Mouse (Mus musculus) heart, adult 10 weeks (tissue): ENCODE measurements around the gene Olfr821. TPM values are rescaled to one million over a fixed set of nuclear protein-coding genes. Genes with fewer than 3 reads are reported as not detected.

Experiments used
- polyA plus RNA-seq: library from polyadenylated mRNA; stranded (reverse); fragments of 350-450 nt; fragmentation: Illumina TruSeq; extraction: RNeasy Lipid Tissue Mini Kit (QIAGEN cat#74804); gene quantifications from one replicate; pipeline ENCODE4 v1.2.3, GENCODE M21; 2014; ENCODE audit warnings: low read depth, low replicate concordance

The Olfr821 gene
- not detected for polyA plus RNA-seq

DNA sequence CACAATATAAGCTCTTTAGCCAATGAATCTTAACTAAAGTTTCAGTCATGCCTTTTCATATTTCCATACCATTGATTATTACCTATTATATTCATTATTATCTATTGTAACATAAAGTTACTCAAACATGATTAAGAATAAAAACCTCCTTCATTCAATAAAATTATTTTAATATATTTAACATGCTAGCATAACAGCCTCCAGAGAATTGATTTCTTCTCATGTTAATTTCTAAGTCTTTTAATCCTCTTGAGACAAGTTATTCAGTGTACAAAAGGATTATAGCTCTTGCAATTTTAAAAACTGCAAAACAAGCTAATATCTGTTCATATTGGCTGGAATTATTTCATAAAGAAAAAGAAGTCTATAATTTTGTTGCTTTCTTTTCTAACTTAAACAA is at the start of gene Olfr821:
TSS of gene Olfr821 (plus strand) at position 301 of the 400 bp plus-strand sequence.

DNA sequence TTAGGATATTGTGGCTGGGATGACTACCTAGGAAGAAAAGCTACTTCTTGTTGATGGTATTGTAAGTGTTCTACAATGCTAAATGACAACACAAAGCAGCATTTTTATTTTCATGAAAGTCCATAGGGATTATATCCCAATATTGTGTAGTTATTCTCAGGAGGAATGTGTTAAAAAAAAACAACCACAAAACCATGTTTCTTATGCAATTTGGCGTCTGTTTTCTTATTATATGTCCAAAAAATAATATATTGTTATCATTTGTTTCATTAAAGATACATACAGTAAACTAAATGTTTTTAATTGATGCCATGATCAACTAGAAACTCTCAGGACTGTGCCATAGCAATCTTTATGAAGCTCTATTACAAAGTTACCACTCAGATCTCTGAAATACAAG is 45.2 kb upstream of the Olfr821 start, which contains the start of gene Gm10310:
TSS of gene Gm10310 (minus strand) at position 101 of the 400 bp plus-strand sequence.

DNA sequence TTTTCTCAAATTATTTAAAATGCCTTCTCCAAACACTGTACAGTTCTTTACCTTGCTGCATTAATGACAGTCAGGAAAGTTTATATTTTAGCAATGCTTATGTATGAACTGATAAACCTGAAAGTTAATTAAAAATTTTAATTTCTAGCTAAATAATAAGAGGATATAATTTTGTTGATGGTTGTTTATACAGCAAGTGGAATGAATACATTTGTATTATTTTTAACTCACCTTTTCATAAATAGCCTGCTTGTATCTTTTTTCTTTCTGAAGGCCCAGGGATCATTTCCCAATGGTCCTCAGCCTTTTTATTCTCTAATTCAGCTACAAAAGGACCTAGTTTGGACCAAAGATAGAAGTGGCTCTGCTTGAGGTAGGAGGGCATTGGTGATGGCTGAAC is 17.8 kb upstream of the Olfr821 start, which contains the start of gene Olfr820:
TSS of gene Olfr820 (plus strand) at position 301 of the 400 bp plus-strand sequence.

DNA sequence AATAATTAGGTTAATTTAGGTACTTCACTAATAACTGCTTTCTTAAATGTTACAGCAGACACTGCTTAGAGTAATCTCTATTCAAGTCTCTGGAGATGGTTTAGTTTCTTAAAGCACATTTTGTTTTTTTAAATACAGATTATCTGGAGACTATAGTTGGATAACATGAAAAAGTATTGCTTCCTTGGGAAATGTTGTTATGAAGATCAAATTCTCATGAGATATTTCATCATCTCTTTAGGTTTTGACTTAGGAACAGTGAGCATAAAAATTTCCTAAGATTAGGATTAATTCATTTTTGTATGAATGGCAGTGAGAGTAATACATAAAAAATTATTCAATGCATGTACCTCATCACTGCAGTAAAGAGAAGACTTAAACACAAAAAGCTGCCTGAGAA is 40.8 kb downstream of the Olfr821 start, which contains the start of gene Olfr822:
TSS of gene Olfr822 (plus strand) at position 301 of the 400 bp plus-strand sequence.

Other genes with a start within 250 kb of the Olfr821 start
- not detected for gene Olfr810, start 235.4 kb upstream of the Olfr821 start, polyA plus RNA-seq
- gene Olfr811, start 226.0 kb upstream of the Olfr821 start, polyA plus RNA-seq = not detected
- not detected for gene Olfr812, start 184.3 kb upstream of the Olfr821 start, polyA plus RNA-seq
- gene Olfr813, start 175.0 kb upstream of the Olfr821 start, polyA plus RNA-seq = not detected
- not detected for gene Olfr814, start 150.5 kb upstream of the Olfr821 start, polyA plus RNA-seq
- not detected for gene Olfr815, start 124.5 kb upstream of the Olfr821 start, polyA plus RNA-seq
- not detected for gene Olfr816, start 114.8 kb upstream of the Olfr821 start, polyA plus RNA-seq
- not detected for gene Olfr818, start 81.2 kb upstream of the Olfr821 start, polyA plus RNA-seq
- not detected for gene Olfr819, start 63.1 kb upstream of the Olfr821 start, polyA plus RNA-seq
- gene Olfr247, start 54.2 kb upstream of the Olfr821 start, polyA plus RNA-seq = not detected
- gene Gm10310, start 45.3 kb upstream of the Olfr821 start, polyA plus RNA-seq = not detected
- not detected for gene Olfr820, start 17.7 kb upstream of the Olfr821 start, polyA plus RNA-seq
- gene Olfr822, start 40.9 kb downstream of the Olfr821 start, polyA plus RNA-seq = not detected
- gene Olfr823, start 85.0 kb downstream of the Olfr821 start, polyA plus RNA-seq = not detected
- gene Olfr824, start 99.7 kb downstream of the Olfr821 start, polyA plus RNA-seq = not detected
- gene Olfr825, start 136.4 kb downstream of the Olfr821 start, polyA plus RNA-seq = not detected
- gene Olfr826, start 153.8 kb downstream of the Olfr821 start, polyA plus RNA-seq = not detected
- gene Olfr827, start 184.1 kb downstream of the Olfr821 start, polyA plus RNA-seq = not detected
- not detected for gene Neurod4, start 249.9 kb downstream of the Olfr821 start, polyA plus RNA-seq